Mouse (Mus musculus): ENCODE data around the gene Mllt1. TPM values are rescaled to one million over a fixed set of nuclear protein-coding genes. Genes with fewer than 3 reads are reported as not detected.

Mllt1 gene
- polyA plus RNA-seq, 1 experiment from 2014 or later: 100 TPM

- WGBS: 75% methylated on average over 6 of the region's 6 CpGs
Observed at GRCm38 (mm10) chr17:56963646-56964045, 28.4 kb upstream of the Mllt1 start.

GRCm38 (mm10) chr17:56962642-56963405, 27.6 kb upstream of the Mllt1 start:
- Histone ChIP-seq H3K4me1 (no peaks in the 10 kb centered on the region), H3K9me3 (replicated peaks) (no peaks in the 10 kb centered on the region), H3K27me3 (no peaks in the 10 kb centered on the region), H3K27ac (no peak overlapping the region), H3K36me3 (no peaks in the 10 kb centered on the region), H3K9ac (no peak overlapping the region), H3K4me3 (no peak overlapping the region), H3K4me2 (replicated peaks) (no peak overlapping the region)
- ATAC-seq (ENCODE audit: low FRiP score): no peak
- WGBS: 82% methylated on average over 5 of the region's 5 CpGs

More at GRCm38 (mm10) chr17:56963646-56964045, 28.4 kb upstream of the Mllt1 start:
- ATAC-seq (ENCODE audit: low FRiP score): no peak
- Histone ChIP-seq H3K4me3 (no peak overlapping the region), H3K27ac (no peak overlapping the region), H3K9ac (no peak overlapping the region), H3K4me1 (no peaks in the 10 kb centered on the region), H3K36me3 (no peaks in the 10 kb centered on the region), H3K9me3 (replicated peaks) (no peaks in the 10 kb centered on the region), H3K27me3 (no peaks in the 10 kb centered on the region), H3K4me2 (replicated peaks) (no peak overlapping the region)

- Histone ChIP-seq H3K27me3 (no peaks in the 10 kb centered on the region), H3K9ac (no peak overlapping the region), H3K27ac (no peak overlapping the region), H3K4me1 (no peaks in the 10 kb centered on the region), H3K4me2 (replicated peaks) (no peak overlapping the region), H3K36me3 (no peaks in the 10 kb centered on the region), H3K9me3 (replicated peaks) (no peaks in the 10 kb centered on the region), H3K4me3 (no peak overlapping the region)
- WGBS: 91% methylated on average over 4 of the region's 4 CpGs
- no peak for ATAC-seq (ENCODE audit: low FRiP score)
Observed at GRCm38 (mm10) chr17:56961880-56962279, 26.7 kb upstream of the Mllt1 start.

- no peaks in the 10 kb centered on the region; the same call in 1 of the 2 replicates for H3K27me3 ChIP-seq
- no peaks in the 10 kb centered on the region for H3K9me3 ChIP-seq (replicated peaks)
- H3K4me3 ChIP-seq: no peak overlapping the region
- ATAC-seq (ENCODE audit: low FRiP score): no peak
- H3K4me1 ChIP-seq: no peaks in the 10 kb centered on the region
- H3K36me3 ChIP-seq: no peaks in the 10 kb centered on the region
- H3K27ac ChIP-seq: no peak overlapping the region
- no peak overlapping the region for H3K9ac ChIP-seq
- WGBS: 79% methylated on average over 4 of the region's 4 CpGs
- H3K4me2 ChIP-seq (replicated peaks): no peak overlapping the region
Observed at GRCm38 (mm10) chr17:56958667-56959066, 23.5 kb upstream of the Mllt1 start.

- 26% methylated on average over 11 of the region's 11 CpGs for WGBS
Observed at GRCm38 (mm10) chr17:56957763-56958429, 22.7 kb upstream of the Mllt1 start.

GRCm38 (mm10) chr17:56954871-56955270, 19.7 kb upstream of the Mllt1 start:
- Histone ChIP-seq H3K9me3 (replicated peaks) (no peaks in the 10 kb centered on the region), H3K9ac (no peak overlapping the region), H3K4me1 (no peaks in the 10 kb centered on the region), H3K36me3 (no peaks in the 10 kb centered on the region), H3K27ac (no peak overlapping the region), H3K27me3 (no peaks in the 10 kb centered on the region; the same call in 1 of the 2 replicates), H3K4me3 (no peak overlapping the region), H3K4me2 (replicated peaks) (no peak overlapping the region)
- no peak for ATAC-seq (ENCODE audit: low FRiP score)
- WGBS: 86% methylated on average over 7 of the region's 7 CpGs

More at GRCm38 (mm10) chr17:56957763-56958429, 22.7 kb upstream of the Mllt1 start:
- Histone ChIP-seq H3K27ac (no peak overlapping the region), H3K36me3 (no peaks in the 10 kb centered on the region), H3K9ac (no peak overlapping the region), H3K4me3 (no peak overlapping the region), H3K4me1 (no peaks in the 10 kb centered on the region), H3K4me2 (replicated peaks) (no peak overlapping the region), H3K27me3 (no peaks in the 10 kb centered on the region; the same call in 1 of the 2 replicates), H3K9me3 (replicated peaks) (no peaks in the 10 kb centered on the region)
- ATAC-seq (ENCODE audit: low FRiP score): no peak

GRCm38 (mm10) chr17:56952639-56953038, 17.4 kb upstream of the Mllt1 start:
- H3K27ac ChIP-seq: no peak overlapping the region
- 83% methylated on average over 1 of the region's 1 CpGs for WGBS
- no peak for ATAC-seq (ENCODE audit: low FRiP score)
- no peaks in the 10 kb centered on the region for H3K9me3 ChIP-seq (replicated peaks)
- no peaks in the 10 kb centered on the region; the same call in 1 of the 2 replicates for H3K27me3 ChIP-seq
- no peak overlapping the region for H3K4me3 ChIP-seq
- no peak overlapping the region for H3K9ac ChIP-seq
- H3K4me1 ChIP-seq: no peaks in the 10 kb centered on the region
- no peak overlapping the region for H3K4me2 ChIP-seq (replicated peaks)
- H3K36me3 ChIP-seq: no peaks in the 10 kb centered on the region

- WGBS: 15% methylated on average over 3 of the region's 3 CpGs
- ATAC-seq (ENCODE audit: low FRiP score): no peak
- Histone ChIP-seq H3K27me3 (no peaks in the 10 kb centered on the region; the same call in 1 of the 2 replicates), H3K9ac (no peak overlapping the region), H3K36me3 (no peaks in the 10 kb centered on the region), H3K27ac (no peak overlapping the region), H3K4me3 (no peak overlapping the region), H3K4me2 (replicated peaks) (no peak overlapping the region), H3K9me3 (replicated peaks) (no peaks in the 10 kb centered on the region), H3K4me1 (no peaks in the 10 kb centered on the region)
Observed at GRCm38 (mm10) chr17:56950915-56951314, 15.7 kb upstream of the Mllt1 start.

- 0 out of 2 replicates have a peak, but pooled peaks cover 6% of the 10 kb centered on the region for H3K27me3 ChIP-seq
- no peaks in the 10 kb centered on the region for H3K36me3 ChIP-seq
- peaks cover 2% of the 10 kb centered on the region; the same call in 1 of the 2 replicates for H3K9me3 ChIP-seq (replicated peaks)
- peaks cover 9% of the 10 kb centered on the region for H3K4me1 ChIP-seq
- H3K9ac ChIP-seq: no peak overlapping the region
- H3K4me3 ChIP-seq: no peak overlapping the region
- H3K27ac ChIP-seq: no peak overlapping the region
- H3K4me2 ChIP-seq (replicated peaks): no peak overlapping the region
- no peak for ATAC-seq (ENCODE audit: low FRiP score)
- 83% methylated on average over 4 of the region's 4 CpGs for WGBS
Observed at GRCm38 (mm10) chr17:56938751-56939150, 3.5 kb upstream of the Mllt1 start.

GRCm38 (mm10) chr17:56936731-56937130, 1.5 kb upstream of the Mllt1 start:
- Histone ChIP-seq H3K4me2 (replicated peaks) (no peak overlapping the region), H3K9me3 (replicated peaks) (0 out of 2 replicates have a peak, but pooled peaks cover 2% of the 10 kb centered on the region), H3K27ac (no peak overlapping the region), H3K27me3 (0 out of 2 replicates have a peak, but pooled peaks cover 6% of the 10 kb centered on the region), H3K4me1 (peaks cover 27% of the 10 kb centered on the region), H3K9ac (no peak overlapping the region), H3K36me3 (no peaks in the 10 kb centered on the region; the same call in 1 of the 2 replicates), H3K4me3 (no peak overlapping the region)
- ATAC-seq (ENCODE audit: low FRiP score): no peak
- 94% methylated on average over 7 of the region's 7 CpGs for WGBS

GRCm38 (mm10) chr17:56934545-56935330, 477 bp downstream of the Mllt1 start:
- Histone ChIP-seq H3K9me3 (replicated peaks) (no peaks in the 10 kb centered on the region), H3K4me3 (peak overlapping the region; percentile 96), H3K4me2 (replicated peaks) (peak overlapping the region; percentile 88), H3K4me1 (peaks cover 38% of the 10 kb centered on the region), H3K9ac (peak overlapping the region; percentile 97), H3K27me3 (0 out of 2 replicates have a peak, but pooled peaks cover 6% of the 10 kb centered on the region), H3K36me3 (no peaks in the 10 kb centered on the region; the same call in 1 of the 2 replicates), H3K27ac (peak overlapping the region; percentile 91)
- ATAC-seq (ENCODE audit: low FRiP score): peak; percentile 67
- under 1% methylated on average over 44 of the region's 45 CpGs for WGBS

GRCm38 (mm10) chr17:56933395-56933794, 1.8 kb downstream of the Mllt1 start:
- Histone ChIP-seq H3K4me1 (peaks cover 44% of the 10 kb centered on the region), H3K4me3 (peak overlapping the region; percentile 96; the same call in 1 of the 2 replicates), H3K9me3 (replicated peaks) (no peaks in the 10 kb centered on the region), H3K36me3 (no peaks in the 10 kb centered on the region; the same call in 1 of the 2 replicates), H3K4me2 (replicated peaks) (peak overlapping the region; percentile 88), H3K9ac (peak overlapping the region; percentile 39; the same call in 1 of the 2 replicates), H3K27me3 (0 out of 2 replicates have a peak, but pooled peaks cover 6% of the 10 kb centered on the region), H3K27ac (no peak overlapping the region)
- no peak for ATAC-seq (ENCODE audit: low FRiP score)
- WGBS: 95% methylated on average over 2 of the region's 2 CpGs
